Mouse (Mus musculus): ENCODE measurements at regions not wholly inside any gene's neighbourhood (a gene's known extent, or its start where the extent isn't known, plus 50 kb on each side); places are given as distances from the start of the nearest gene placed in this dataset.

DNA sequence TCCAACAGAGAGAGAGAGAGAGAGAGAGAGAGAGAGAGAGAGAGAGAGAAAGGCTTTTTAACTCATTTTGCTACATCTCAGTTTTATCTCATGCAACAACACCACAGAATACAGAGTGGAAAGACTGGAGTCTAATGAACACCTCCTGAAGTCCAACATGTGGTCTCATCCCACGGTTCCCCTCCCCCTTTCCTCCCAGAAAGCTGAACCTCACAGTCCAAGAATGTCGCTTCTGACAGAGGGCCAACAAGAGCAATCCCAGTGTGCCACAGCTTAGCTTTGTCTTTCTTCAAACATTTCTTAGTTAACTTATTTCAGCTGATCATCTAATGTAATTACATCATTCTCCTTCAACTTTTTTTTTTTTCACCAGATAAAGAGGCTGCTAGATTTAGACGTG is 180.5 kb upstream of the Egln3 start:
- no peak for TF ChIP-seq ZNF384 (IDR thresholded peaks at IDR 0.05; ENCODE audit: low read depth, low read length)
- no peak for TF ChIP-seq HCFC1 (IDR thresholded peaks at IDR 0.05; ENCODE audit: borderline replicate concordance, insufficient read depth, low read length)
